Mouse (Mus musculus): ENCODE results near the gene Ccdc157.

- TF ChIP-seq CTCF (IDR thresholded peaks at IDR 0.05; ENCODE audit: low read depth) (no peak), EP300 (IDR thresholded peaks at IDR 0.05; ENCODE audit: low read depth) (no peak)
Observed at GRCm38 (mm10) chr11:4148536-4149156, 11.4 kb downstream of the Ccdc157 start.
